Mouse (Mus musculus) layer of hippocampus, postnatal 36 days (tissue): ENCODE measurements around the gene Gsk3a. TPM values are rescaled to one million over a fixed set of nuclear protein-coding genes. Genes with fewer than 3 reads are reported as not detected.

Experiments used
- DNase-seq, 2 experiments: peaks; one replicate each; pipeline ENCODE4 v3.0.0; 2022
- total RNA-seq, 2 experiments: library from RNA; stranded (reverse); gene quantifications; 2 replicates each; pipeline ENCODE4 v1.2.3; 2021

Gene Gsk3a
- total RNA-seq, 2 experiments from 2014 or later: 195 to 201 TPM

DNA sequence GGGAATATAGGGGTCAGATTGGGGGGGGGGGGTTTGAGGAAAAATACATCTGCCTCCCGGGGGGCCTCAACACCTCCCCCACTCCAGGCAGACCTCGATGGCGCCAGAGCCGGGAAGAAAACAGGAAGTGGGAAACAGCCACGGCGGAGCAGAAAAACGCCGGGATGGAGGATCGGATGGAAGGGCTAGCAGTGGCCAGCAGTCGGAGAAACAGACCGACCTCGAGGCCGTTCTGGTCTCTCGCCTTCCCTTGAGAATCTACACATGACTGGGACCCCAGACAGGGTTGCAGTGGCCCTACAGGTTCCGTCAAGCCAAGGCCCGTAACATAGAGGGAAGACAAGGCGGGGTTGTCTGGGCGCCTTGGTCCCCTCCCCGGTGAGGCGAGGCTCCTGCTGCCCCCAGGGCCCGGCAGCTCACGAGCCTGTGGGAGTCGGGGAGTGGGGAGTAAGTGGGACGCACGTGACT, 11.2 kb upstream of the Gsk3a start:
- peak in 1 of 2 experiments; percentile 55 for DNase-seq

DNA sequence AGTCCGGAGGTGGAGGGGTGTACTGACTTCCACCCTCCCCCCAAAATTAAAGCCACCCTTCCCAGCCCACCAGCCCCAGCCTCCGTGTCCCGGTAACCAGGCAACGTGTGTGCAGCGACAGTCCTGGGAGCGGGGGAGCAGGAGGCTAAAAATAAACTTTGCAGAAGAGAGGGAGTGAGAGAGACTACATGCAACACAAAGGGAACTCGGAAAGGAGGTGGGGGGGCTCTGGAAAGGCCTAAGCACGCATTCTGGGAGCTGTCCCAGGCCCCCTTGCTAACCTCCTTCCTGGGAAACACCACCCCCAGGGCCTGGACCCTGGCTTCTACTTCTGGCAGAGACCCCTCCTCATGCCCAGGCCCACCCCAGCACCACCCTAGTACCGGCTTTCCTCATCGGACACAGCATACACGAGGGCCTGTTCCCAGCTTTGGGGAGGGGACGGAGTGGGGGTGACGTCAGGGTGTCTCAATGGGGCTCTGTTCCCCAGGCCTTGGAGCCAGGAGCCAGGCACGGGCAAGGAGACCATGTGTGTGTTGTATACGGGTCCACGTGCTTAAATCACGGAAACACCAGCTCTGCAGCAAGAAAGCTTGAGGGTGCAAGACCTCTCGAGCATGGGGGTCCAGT, 10.5 kb upstream of the Gsk3a start:
- DNase-seq: peak; percentile 78 to 79

DNA sequence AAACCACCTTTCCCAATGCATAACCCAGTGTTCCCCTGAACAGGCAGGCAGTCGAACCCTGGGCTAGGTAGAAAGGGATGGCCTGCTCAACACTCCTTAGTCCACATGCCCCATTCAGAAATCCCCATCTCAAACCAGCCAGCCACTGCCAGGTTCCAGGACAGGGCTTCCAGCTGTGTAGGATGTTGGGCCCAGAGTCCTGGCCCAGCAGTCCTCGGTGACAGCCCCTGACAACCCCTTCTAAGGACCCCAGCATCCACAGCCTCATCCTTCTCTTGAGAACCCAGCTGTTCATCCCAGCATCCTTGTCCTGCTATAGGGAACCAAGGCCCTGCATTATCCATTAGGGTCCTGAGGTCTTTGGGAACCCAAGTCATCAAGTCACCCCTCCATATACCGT, 9.8 kb upstream of the Gsk3a start:
- DNase-seq: peak in 1 of 2 experiments; percentile 31

DNA sequence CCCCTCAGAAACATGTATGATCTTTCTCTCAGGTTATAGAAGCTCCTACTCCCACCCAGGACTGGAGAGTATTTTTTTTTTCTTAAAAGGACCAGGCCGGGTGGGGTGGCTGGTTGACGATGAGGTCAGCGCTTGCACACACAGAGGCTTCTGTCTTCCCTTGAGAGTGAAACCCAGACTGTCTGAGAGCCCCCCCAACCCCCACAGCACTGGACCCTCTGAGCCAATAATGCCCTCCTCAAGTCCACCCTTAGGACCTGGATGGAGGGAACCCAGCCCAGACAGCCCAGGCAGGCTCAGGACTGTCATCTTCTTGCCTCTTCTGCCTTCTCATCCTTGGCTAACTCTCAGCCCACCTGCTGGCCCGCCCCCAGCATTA, 9.1 kb upstream of the Gsk3a start:
- no peak for DNase-seq

DNA sequence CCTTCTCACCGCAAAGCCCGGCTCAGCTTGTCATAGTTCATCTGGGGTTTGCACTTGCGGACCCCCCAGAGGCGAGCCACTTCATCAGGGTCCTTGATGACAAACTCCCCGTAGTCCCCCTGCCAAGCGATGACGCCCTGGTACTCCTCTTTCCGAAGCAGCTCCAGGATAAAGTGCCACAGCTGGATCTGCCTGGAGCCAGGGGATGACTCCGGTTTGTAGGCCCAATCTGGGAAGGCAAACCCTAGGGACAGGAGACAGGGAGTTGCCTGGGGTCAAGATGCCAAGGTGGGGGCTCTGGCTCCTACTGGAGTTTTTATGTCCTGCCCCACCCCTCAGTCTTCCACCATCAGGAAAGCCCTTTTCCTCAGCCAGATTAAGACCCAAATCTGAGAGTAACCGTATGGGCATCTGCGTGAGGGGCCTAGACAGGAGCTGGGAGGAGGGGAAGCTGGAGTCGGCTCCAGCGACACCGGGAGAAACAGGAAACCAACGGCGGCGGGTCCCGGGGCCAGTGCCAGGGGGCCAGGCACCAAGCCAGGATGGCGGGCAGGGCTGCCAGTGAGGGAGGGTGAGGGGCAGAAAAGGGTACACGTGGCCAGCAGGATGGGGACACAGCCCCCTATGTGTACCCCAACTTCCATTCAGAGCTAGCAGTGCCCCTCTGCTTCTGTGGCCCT, 8.6 kb upstream of the Gsk3a start:
- peak; percentile 80 to 81 for DNase-seq

DNA sequence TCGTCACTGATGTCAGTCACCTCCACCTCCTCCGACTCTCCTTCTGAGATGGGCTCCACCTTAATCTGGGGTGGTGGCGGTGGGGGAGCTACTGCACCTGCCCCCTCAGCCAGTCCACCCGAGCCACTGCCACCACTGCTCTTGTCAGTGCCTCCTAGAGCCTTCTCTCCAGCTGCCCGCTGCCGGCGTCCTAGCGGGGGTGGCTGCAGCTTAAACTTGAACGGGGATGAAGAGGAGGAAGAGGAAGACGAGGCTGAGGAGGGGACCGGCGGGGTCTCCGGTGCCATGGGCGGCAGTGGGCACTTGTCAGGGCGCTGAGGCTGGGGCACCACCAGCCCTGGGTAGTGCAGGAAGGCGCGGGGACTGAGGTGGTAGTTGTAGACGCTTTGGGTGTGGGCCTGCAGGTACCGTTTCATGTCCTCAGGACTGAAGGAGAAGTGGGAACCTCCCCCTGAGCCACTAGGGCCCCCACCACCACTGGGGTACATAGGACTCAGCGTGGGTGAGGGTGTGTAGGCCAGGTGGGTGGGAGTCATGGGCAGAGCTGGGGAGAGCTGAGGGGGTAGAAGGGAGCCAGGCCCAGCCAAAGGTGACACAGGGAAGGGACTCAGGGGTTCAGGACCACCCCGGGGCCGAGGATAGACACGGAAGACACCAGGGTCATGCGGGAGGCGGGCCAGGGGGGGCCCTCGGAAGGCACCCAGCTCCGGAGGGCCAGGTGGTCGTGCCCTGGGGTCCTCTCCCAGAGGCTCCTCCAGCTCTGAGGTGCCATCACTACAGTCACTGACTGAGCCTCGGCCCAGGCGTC, 7.1 kb upstream of the Gsk3a start:
- DNase-seq: no peak

DNA sequence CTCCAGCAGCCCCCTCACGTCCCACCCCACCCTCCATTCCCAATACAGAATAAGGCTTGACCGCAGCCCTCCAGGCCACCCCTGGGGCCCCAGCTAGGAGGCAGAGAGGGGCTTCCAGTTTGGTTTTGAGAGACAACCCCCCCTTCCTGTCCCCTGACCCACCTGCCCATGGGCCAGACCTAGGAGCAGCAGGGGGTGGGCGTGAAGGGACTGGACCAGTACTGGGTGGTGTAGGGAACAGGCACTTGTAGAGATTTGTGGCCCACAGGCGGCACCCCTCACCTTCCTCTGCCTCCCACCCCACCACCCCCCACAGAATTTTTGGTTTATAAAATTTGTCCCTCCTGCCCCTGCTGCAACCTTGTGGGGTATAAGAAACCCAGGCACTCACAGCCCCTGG, 5.7 kb upstream of the Gsk3a start:
- no peak for DNase-seq

DNA sequence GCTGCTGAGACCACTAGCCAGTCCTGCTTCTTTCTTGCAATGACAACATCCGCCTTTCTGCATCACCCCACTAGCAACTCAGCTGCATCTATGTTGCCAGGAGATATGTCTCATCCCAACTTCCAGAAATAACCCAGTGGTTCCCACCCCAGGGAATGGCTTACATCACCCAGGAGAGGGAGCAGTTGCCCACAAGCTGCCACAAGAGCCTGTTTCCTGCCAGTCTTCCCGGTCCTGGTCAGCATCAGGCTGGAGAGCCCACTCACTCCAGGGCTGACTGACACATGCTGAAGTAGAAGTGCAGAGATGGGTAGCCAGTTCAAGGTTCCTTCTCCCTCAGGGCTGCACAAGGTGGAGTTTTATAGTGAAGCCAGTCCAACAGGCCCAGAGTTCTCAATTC, 3.4 kb upstream of the Gsk3a start:
- peak; percentile 73 for DNase-seq

DNA sequence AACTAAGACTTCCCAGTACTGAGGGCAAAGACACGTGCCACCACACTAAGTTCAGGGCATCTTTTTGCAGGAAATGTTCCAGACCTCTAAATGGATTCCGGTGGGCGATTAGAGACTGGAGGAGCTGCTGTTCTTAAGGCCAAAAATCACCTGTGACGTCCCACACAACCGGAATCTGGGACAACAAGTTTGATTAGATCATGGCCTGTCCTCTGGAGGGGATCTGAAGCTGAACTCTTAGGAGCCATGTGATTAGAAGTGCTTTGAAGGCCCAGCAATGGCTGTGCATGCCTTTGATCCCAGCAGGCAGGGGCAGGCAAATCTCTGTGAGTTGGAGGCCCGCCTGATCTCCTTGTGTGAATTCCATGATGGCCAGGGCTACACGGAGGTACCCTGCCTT, 3.0 kb upstream of the Gsk3a start:
- no peak for DNase-seq

DNA sequence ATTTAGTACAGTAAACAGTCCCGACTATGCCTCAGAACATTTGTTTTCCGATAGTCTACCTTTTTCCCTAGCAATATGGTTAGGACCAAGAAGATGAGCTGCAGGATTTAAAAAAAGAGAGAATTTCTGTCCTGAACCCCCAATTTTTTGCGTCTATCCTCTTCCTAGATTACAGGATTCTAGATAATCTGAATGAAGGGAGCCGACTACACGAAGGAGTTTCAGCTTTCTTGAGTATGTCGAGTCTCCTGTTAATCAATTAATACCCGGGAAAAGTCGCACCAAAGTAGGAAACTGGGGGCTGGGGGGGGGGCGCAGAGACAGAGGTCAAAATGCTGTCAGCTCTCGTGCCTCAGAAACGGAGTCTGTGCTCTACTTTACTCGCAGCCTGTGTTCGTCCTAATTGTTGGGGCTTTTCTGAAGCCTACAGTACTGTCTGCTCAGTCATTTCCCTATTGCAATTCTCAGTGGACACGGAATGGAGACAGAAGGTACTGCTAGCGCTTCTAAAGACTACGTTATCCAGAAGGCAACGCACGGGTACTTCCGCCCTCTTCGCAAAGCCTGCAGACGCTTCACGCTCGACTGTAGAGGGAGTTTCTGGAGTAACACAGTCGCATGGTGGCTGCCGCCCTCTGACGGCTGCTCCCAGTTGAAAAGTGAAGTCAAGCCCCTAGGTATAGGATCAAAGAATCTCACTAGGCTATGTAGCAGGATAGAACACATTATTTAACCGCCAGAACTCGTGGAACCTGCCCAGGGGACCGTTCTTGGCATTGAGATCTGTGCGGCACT, 1.4 kb upstream of the Gsk3a start:
- DNase-seq: peak; percentile 82 to 83

DNA sequence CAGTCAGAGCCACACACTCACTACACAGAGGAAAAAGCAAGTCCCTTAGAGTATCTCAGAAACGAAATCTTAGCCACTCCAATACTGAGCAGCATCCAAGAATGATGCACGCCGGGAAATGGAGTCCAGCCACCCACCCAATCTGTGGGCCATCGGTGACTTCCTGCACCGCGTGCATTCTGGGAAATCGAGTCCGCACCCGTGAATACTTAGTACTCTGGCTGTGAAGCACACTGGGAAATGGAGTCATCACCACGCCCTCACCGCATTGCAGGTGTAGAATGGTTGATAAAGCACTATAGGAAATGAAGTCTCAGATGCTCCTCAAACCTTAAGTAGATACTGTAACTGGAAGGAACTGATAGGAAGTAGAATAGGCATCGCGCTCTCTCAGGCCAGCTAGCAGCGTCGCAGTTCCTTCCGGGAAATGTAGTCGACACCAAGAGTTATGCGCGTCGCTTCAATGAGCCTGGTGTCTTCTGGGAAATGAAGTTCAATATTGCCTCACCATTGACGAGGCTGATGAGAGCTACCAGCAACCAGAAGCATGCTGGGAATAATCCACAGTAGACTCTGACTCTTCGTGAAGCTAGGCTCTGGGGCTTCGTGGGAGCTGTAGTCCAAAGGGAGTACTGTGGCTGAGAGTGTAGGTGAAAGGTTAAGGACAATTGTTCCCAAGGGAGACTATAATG, 510 bp upstream of the Gsk3a start:
- DNase-seq: peak; percentile 94 to 95

DNA sequence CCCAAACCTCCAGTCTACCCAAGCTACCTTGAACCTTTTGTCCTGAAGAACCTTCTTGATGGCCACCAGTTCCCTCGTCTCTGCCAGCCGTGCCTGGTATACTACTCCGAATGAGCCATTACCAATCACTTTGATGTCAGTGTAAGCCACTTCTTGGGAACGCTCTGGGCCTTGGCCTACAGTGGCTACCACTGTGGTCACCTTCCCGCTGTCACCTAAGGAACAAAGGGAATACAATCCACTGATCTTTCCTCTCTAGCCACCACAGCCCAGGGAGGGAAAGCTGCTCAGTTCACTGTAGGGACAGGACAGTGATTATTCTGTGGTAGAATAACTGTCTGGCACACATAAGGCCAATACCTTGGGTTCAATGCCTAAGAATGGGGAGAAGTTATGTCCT, 2.1 kb downstream of the Gsk3a start:
- DNase-seq: no peak

DNA sequence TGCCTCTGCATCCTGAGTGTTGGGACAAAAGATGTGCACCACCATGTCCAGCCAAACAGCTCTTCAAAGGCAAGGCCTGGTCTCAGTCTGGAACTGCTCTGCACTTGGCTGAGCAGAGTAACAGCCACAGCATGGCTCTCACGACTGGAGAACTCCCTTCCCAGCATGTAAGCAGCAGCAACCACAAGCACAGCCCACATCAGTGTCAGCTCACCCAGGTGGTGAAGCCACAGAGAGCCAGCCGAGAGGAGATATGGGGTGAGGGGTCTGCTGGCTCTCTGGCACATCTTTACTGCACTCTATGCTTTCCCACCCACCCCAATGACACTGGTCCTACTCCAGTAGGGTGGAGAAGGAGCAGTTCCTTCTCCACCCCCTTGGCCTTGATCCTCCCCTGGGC, 4.6 kb downstream of the Gsk3a start:
- no peak for DNase-seq

DNA sequence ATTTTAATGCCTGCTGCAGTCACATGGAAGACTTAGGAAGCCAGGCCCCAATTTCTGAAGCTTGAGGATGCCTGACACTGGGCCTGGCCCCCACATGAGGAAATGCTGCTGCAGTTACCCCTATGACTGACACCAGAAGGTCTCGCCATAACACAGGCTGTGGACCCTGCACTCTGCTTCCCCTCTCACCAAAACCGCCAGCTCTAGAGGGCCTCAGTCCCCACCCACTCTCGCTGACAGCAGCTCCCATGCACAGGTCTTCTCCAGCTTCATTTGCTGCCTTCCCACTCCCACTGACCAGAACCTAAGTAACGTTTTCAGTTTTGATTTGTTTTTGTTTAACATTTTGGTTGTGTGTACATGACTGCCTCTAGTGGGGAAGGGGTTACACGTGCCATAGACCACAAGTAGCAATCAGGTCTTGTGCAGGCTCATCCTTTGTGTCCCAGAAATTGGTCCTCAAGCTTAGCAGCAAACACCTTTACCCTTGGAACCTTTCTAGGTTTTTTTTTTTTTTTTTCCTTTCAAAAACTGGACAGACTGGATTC, 5.5 kb downstream of the Gsk3a start:
- DNase-seq: no peak

DNA sequence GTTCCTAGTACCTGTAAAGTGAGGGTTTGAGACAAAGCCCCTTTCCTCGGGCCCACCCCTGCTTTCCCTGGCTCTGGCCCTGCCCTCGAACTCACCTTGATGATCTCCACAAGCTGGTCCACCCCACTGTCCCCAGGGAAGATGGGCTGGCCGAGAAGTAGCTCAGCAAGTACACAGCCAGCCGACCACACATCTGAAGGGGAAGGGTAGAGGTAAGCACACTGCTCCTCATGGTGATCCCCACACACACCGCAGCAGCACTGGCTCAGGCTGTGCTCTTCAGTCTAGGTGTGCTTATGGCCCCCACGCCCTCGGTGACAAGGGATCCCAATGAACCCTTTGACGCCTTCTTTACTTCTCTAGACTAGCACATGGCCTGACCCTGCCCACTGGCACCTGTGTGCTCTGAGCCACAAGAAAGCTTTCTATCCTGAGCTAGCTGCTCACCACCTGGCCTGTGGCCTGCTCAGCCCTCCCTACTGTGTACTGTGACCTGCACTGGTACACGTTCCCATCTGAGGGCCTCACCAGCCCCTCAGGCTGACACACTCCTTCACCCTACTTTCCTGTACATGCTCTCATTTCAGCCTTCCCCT, 6.9 kb downstream of the Gsk3a start:
- DNase-seq: no peak

DNA sequence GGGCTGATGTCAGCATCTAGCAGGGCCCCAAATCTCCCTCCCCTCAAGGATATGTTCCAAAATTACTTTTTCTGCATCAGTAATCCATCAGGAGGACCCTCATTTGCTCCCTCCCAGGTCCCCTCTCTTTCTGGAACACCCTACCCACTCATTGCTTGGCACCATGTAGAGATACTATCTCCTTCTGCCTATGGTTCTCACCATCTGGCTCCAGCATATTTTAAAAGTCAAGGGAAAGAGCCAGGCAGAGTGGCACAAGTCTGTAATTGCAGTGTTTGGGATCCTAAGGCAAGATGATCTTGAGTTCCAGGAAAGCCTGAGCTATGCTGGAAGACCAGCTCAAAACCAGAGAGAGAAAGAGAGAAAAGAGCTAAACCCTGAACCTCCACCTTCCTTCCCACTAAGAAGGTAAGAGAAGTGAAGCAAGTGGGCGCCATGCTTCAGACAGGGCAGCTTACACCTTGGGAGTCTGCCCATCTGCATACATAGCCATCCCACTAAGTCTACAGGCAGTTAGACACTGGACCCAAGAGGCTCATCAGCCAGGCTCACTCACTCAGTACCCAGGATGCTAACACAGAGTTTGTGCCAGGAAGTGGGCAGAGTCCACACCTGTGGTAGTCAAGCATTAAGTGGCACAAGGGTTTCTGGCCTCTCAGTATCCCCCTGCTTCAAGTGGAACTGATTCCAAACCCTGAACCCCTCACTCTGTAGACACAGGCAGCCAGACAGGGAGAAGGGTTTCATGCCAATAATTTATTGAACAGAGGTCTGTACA, 9.9 kb downstream of the Gsk3a start:
- no peak for DNase-seq

DNA sequence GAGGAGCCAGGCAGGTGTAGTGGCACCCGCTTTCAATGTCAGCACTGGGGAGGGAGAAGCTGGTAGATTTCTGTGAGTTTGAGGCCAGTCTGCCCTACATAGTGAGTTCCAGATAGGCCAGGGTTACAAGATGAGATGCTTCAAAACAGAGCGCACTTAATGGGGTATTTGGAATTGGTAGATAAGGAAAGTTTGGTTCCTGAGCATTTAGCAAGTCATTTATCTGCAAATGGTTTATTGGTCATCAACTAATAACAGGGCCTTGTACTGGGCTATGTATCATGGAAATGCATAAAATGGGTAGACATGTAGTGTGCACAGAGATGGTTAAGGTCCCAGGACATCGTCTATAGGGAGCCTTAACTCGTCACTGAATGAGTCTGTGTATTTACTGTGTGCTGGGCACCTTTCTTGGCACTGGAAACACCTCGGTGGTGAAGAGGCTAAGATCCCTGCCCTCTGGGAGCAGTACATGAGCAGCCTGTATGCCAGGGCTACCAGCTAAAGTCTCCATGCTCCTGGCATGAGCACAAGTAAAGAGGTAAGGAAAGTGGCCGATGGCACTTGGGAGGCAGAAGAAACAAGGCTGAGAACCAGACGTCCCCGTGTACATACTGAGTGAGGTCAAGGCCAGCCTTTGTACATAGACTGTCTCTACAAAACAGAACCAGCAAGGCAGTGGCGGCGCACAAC, 15.2 kb downstream of the Gsk3a start:
- no peak for DNase-seq

DNA sequence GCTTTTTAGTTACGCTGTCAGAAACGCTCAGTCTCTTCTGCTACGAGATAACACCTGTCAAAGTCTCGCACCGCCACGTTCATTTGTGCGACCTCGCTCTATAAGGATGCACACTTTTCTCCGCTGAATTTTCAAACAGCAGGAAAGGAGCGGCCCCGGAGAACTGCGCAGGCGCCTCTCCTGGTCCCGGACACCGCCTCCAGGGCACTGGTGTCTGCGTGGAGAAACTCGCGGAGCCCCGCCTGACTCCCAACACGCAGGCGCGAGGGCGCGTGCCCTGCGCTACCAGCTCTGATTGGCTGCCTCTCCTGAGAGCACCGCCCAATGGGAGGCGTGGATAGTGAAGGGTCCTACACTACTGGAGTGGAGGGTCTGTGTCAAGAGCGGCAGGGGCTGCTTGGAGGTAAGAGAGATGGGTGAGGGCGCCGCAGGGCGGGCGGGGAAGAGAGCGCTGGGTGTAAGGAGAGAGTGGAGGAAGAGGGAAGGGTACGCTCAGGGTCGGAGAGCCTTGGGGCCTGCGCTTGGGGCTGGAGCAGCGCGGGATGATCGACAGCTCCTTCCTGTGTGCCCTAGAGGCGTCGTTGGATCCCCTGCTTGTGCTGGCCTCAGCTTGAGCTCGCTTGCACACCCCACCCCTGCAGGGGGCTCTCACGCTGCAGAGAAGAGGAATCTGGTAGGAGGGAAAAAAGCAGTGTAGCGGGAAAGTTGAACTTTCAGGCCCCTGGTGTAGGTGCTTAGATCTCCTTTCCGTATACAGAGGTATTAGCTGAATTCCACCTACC, 16.4 kb downstream of the Gsk3a start, which contains the start of gene Zfp526:
TSS of gene Zfp526 (plus strand) at position 324 of the 782 bp plus-strand sequence.
- peak; percentile 96 to 99 for DNase-seq
